ENCODE assay signal across 23 mouse cellular contexts in genomic region chr1:120204834-120205233, GRCm38 (mm10).
"Had no signal": no experiment of that assay in that cellular context is flagged by ENCODE, and none has a peak within 500 bp of the region (broad histone marks: within the 10 kb centered on the region; RNA-seq: fewer than 3 reads in every experiment).

No protein-coding gene starts in this region.

- H3K4me1 ChIP-seq: heart, embryonic 13.5 days; heart, embryonic 15.5 days; hindbrain, embryonic 13.5 days; hindbrain, embryonic 15.5 days; limb, embryonic 13.5 days; limb, embryonic 15.5 days; liver, embryonic 12.5 days had no signal

- ATAC-seq: hindbrain, postnatal 0 days; intestine, embryonic 16.5 days; liver, embryonic 12.5 days had no signal

- H3K4me3 ChIP-seq: heart, adult 2 months; heart, embryonic 13.5 days; heart, embryonic 15.5 days; hindbrain, embryonic 13.5 days; hindbrain, embryonic 15.5 days; layer of hippocampus, adult 2 months; left cerebral cortex, adult 2 months; limb, embryonic 13.5 days; limb, embryonic 15.5 days; liver, embryonic 12.5 days had no signal

- DNase-seq: gastrocnemius, postnatal 14 days; gastrocnemius, postnatal 36 days; heart, adult 11 months; heart, adult 2 months; heart, postnatal 14 days; heart, postnatal 36 days; kidney, adult 11 months; kidney, adult 2 months; kidney, postnatal 10 days; kidney, postnatal 25 days; kidney, postnatal 4 days had no signal

- H3K27me3 ChIP-seq: heart, embryonic 13.5 days; heart, embryonic 15.5 days; hindbrain, embryonic 13.5 days; limb, embryonic 13.5 days; limb, embryonic 15.5 days had no signal

- H3K9me3 ChIP-seq: heart, embryonic 13.5 days; heart, embryonic 15.5 days; hindbrain, embryonic 13.5 days; hindbrain, embryonic 15.5 days; limb, embryonic 13.5 days; limb, embryonic 15.5 days; liver, embryonic 12.5 days had no signal

- H3K36me3 ChIP-seq: heart, embryonic 13.5 days; heart, embryonic 15.5 days; hindbrain, embryonic 13.5 days; hindbrain, embryonic 15.5 days; limb, embryonic 13.5 days; limb, embryonic 15.5 days; liver, embryonic 12.5 days had no signal

- H3K27ac ChIP-seq: heart, adult 2 months; heart, embryonic 13.5 days; heart, embryonic 15.5 days; hindbrain, embryonic 13.5 days; hindbrain, embryonic 15.5 days; hindbrain, postnatal 0 days; layer of hippocampus, adult 2 months; left cerebral cortex, adult 2 months; limb, embryonic 13.5 days; limb, embryonic 15.5 days; liver, embryonic 12.5 days; liver, embryonic 14.5 days had no signal
